Mouse (Mus musculus): ENCODE measurements around the gene Pxn.

- TF ChIP-seq POLR2A (IDR thresholded peaks at IDR 0.05; ENCODE audit: low read depth, low read length) (no peak), CTCF (IDR thresholded peaks at IDR 0.05; ENCODE audit: borderline replicate concordance, insufficient read depth, low read length) (no peak)
These were observed 42.2 kb downstream of the Pxn start for GRCm38 (mm10) chr5:115548501-115549285.

All from embryonic fibroblast, embryonic 13.5 days (primary cell).